In genomic region chr5:114137481-114138276, GRCm38 (mm10) we compare ENCODE assay signal across 11 mouse cellular contexts. TPM values are rescaled to one million over a fixed set of nuclear protein-coding genes. Genes with fewer than 3 reads are reported as not detected.
DNase-seq lines count a peak whose midpoint lies in the region; ATAC-seq and TF ChIP-seq lines count a peak whose summit lies in the region.
"Had no signal": no experiment of that assay in that cellular context is flagged by ENCODE, and none has a peak within 500 bp of the region (broad histone marks: within the 10 kb centered on the region; RNA-seq: fewer than 3 reads in every experiment).

No protein-coding gene starts in this region.

- H3K9me3 ChIP-seq in limb, embryonic 12.5 days: no peaks in the 10 kb centered on the region
- H3K9me3 ChIP-seq in limb, embryonic 10.5 days (replicated peaks): no peaks in the 10 kb centered on the region
- H3K9me3 ChIP-seq in neural tube, embryonic 15.5 days (replicated peaks): no peaks in the 10 kb centered on the region

- no peaks in the 10 kb centered on the region for H3K27me3 ChIP-seq in limb, embryonic 12.5 days
- no peaks in the 10 kb centered on the region for H3K27me3 ChIP-seq in limb, embryonic 10.5 days (ENCODE audit: low read depth, poor library complexity, severe bottlenecking)
- H3K27me3 ChIP-seq in neural tube, embryonic 15.5 days (replicated peaks): no peaks in the 10 kb centered on the region; the same call in 1 of the 2 replicates

- 86% methylated on average over 15 of the region's 15 CpGs for WGBS in limb, embryonic 12.5 days
- 89% methylated on average over 15 of the region's 15 CpGs for WGBS in limb, embryonic 10.5 days
- 78% methylated on average over 15 of the region's 15 CpGs for WGBS in neural tube, embryonic 15.5 days

- no peak for TF ChIP-seq CTCF in gastrocnemius, adult 2 months (IDR thresholded peaks at IDR 0.05)

- no peak overlapping the region for H3K4me3 ChIP-seq in gastrocnemius, adult 2 months
- no peak overlapping the region for H3K4me3 ChIP-seq in limb, embryonic 12.5 days (replicated peaks)
- H3K4me3 ChIP-seq in limb, embryonic 10.5 days: no peak overlapping the region
- H3K4me3 ChIP-seq in neural tube, embryonic 15.5 days (replicated peaks): no peak overlapping the region

- ATAC-seq in limb, embryonic 12.5 days (ENCODE audit: insufficient number of reproducible peaks, insufficient read depth, low FRiP score, low TSS enrichment, low read depth): no peak
- ATAC-seq in neural tube, embryonic 15.5 days (ENCODE audit: low FRiP score): no peak

- peak; percentile 39 for DNase-seq in gastrocnemius, adult 2 months
- DNase-seq in gastrocnemius, postnatal 25 days: no peak
- DNase-seq in limb, embryonic 10.5 days (ENCODE audit: low spot score): no peak
- peak; percentile 56 for DNase-seq in heart, postnatal 4 days
- no peak for DNase-seq in frontal cortex, postnatal 36 days (ENCODE audit: low spot score in 2 of 2)
- DNase-seq in layer of hippocampus, postnatal 10 days (ENCODE audit: low spot score in 2 of 2): no peak
- DNase-seq: liver; thymus, postnatal 14 days had no signal

- intact Hi-C loops in gastrocnemius, adult 2 months (cut with DNase I): no loop called here

- H3K27ac ChIP-seq in gastrocnemius, adult 2 months: peak overlapping the region; percentile 64; the same call in 1 of the 2 replicates
- H3K27ac ChIP-seq in limb, embryonic 12.5 days: peak overlapping the region; percentile 57; the same call in 1 of the 2 replicates
- H3K27ac ChIP-seq in limb, embryonic 10.5 days: no peak overlapping the region
- H3K27ac ChIP-seq in neural tube, embryonic 15.5 days (replicated peaks): peak overlapping the region; percentile 77

- no peak overlapping the region for H3K4me2 ChIP-seq in limb, embryonic 12.5 days
- no peak overlapping the region for H3K4me2 ChIP-seq in neural tube, embryonic 15.5 days

- no peak overlapping the region for H3K9ac ChIP-seq in limb, embryonic 12.5 days (replicated peaks)
- H3K9ac ChIP-seq in neural tube, embryonic 15.5 days (replicated peaks): no peak overlapping the region

- peaks cover 32% of the 10 kb centered on the region for H3K4me1 ChIP-seq in limb, embryonic 12.5 days (replicated peaks)
- peaks cover 5% of the 10 kb centered on the region for H3K4me1 ChIP-seq in limb, embryonic 10.5 days
- peaks cover 27% of the 10 kb centered on the region for H3K4me1 ChIP-seq in neural tube, embryonic 15.5 days

- peaks cover 69% of the 10 kb centered on the region for H3K36me3 ChIP-seq in limb, embryonic 12.5 days
- H3K36me3 ChIP-seq in limb, embryonic 10.5 days: peaks cover 76% of the 10 kb centered on the region
- H3K36me3 ChIP-seq in neural tube, embryonic 15.5 days: no peaks in the 10 kb centered on the region

RNA-seq across cellular contexts. Expression of gene Ung, which starts 7.5 kb away (rescaled TPM):
- total RNA-seq in gastrocnemius, adult 2 months (2021): 10 to 100 TPM in 1 of 2 experiments, 1 to 10 TPM in 1; 9.2 to 10.5 TPM
- total RNA-seq in gastrocnemius, postnatal 25 days (2021): 10 to 100 TPM; 10.5 TPM
- 61.7 and 63.0 TPM in 2 replicates for polyA plus RNA-seq in limb, embryonic 12.5 days (2016; fragmentation: Nextera tagmentation; extraction: Ambion mirVana)
- 81.3 and 91.8 TPM in 2 replicates for polyA plus RNA-seq in limb, embryonic 10.5 days (2016; fragmentation: Nextera tagmentation; extraction: Ambion mirVana)
- total RNA-seq in heart, postnatal 4 days (2021): 10 to 100 TPM; 34.0 to 40.7 TPM
- 9.2 and 20.7 TPM in 2 replicates for polyA plus RNA-seq in neural tube, embryonic 15.5 days (2015; fragmentation: Nextera tagmentation; extraction: Ambion mirVana)
- total RNA-seq in layer of hippocampus, postnatal 10 days (2021): 1 to 10 TPM; 4.3 to 5.4 TPM

RNA-seq across cellular contexts. Expression of gene Acacb, which starts 8.7 kb away (rescaled TPM):
- total RNA-seq in gastrocnemius, adult 2 months (2021): 100 to 1,000 TPM; 177 to 191 TPM
- 100 to 1,000 TPM; 120 to 133 TPM for total RNA-seq in gastrocnemius, postnatal 25 days (2021)
- polyA plus RNA-seq in limb, embryonic 12.5 days (2016; fragmentation: Nextera tagmentation; extraction: Ambion mirVana): 4.7 TPM in 2 replicates
- 4.8 and 5.8 TPM in 2 replicates for polyA plus RNA-seq in limb, embryonic 10.5 days (2016; fragmentation: Nextera tagmentation; extraction: Ambion mirVana)
- total RNA-seq in heart, postnatal 4 days (2021): 100 to 1,000 TPM; 101 to 102 TPM
- 4.7 and 5.0 TPM in 2 replicates for polyA plus RNA-seq in neural tube, embryonic 15.5 days (2015; fragmentation: Nextera tagmentation; extraction: Ambion mirVana)
- total RNA-seq in layer of hippocampus, postnatal 10 days (2021): 1 to 10 TPM; 4.9 to 5.5 TPM

RNA-seq across cellular contexts. Expression of gene Alkbh2, which starts 9.7 kb away (rescaled TPM):
- total RNA-seq in gastrocnemius, adult 2 months (2021): under 1 TPM; 0.28 to 0.61 TPM
- total RNA-seq in gastrocnemius, postnatal 25 days (2021): 1 to 10 TPM; 1.2 to 1.4 TPM
- 13.8 and 16.1 TPM in 2 replicates for polyA plus RNA-seq in limb, embryonic 12.5 days (2016; fragmentation: Nextera tagmentation; extraction: Ambion mirVana)
- polyA plus RNA-seq in limb, embryonic 10.5 days (2016; fragmentation: Nextera tagmentation; extraction: Ambion mirVana): 12.9 and 16.1 TPM in 2 replicates
- total RNA-seq in heart, postnatal 4 days (2021): 1 to 10 TPM; 4.8 to 6.4 TPM
- 6.2 and 7.8 TPM in 2 replicates for polyA plus RNA-seq in neural tube, embryonic 15.5 days (2015; fragmentation: Nextera tagmentation; extraction: Ambion mirVana)
- total RNA-seq in layer of hippocampus, postnatal 10 days (2021): 1 to 10 TPM; 4.1 to 5.5 TPM

RNA-seq across cellular contexts. Expression of gene Svop, which starts 46.3 kb away (rescaled TPM):
- total RNA-seq in gastrocnemius, adult 2 months (2021): not detected
- total RNA-seq in gastrocnemius, postnatal 25 days (2021): not detected
- 0.08 TPM in 1 of 2 replicates, not detected in the other for polyA plus RNA-seq in limb, embryonic 12.5 days (2016; fragmentation: Nextera tagmentation; extraction: Ambion mirVana)
- 0.08 TPM in 1 of 2 replicates, not detected in the other for polyA plus RNA-seq in limb, embryonic 10.5 days (2016; fragmentation: Nextera tagmentation; extraction: Ambion mirVana)
- under 1 TPM in 1 of 2 experiments, not detected in 1; 0.20 TPM for total RNA-seq in heart, postnatal 4 days (2021)
- polyA plus RNA-seq in neural tube, embryonic 15.5 days (2015; fragmentation: Nextera tagmentation; extraction: Ambion mirVana): 76.6 and 90.0 TPM in 2 replicates
- 100 to 1,000 TPM; 134 to 141 TPM for total RNA-seq in layer of hippocampus, postnatal 10 days (2021)
- total RNA-seq: megakaryocyte-erythroid progenitor cell, adult 5-6 weeks had no signal

Comparison
In these comparisons a context has a peak if more than half of its experiments do, and no peak if none do; other contexts are left out.
1. DNase-seq: peak in gastrocnemius, adult 2 months (single experiment) and heart, postnatal 4 days (single experiment); none in gastrocnemius, postnatal 25 days (single experiment), limb, embryonic 10.5 days (single experiment), frontal cortex, postnatal 36 days (0 of 2) and layer of hippocampus, postnatal 10 days (0 of 2).
2. RNA of gene Acacb, which starts 8.7 kb away (total RNA-seq): 177 to 191 TPM in gastrocnemius, adult 2 months, 120 to 133 TPM in gastrocnemius, postnatal 25 days and 101 to 102 TPM in heart, postnatal 4 days; 4.9 to 5.5 TPM in layer of hippocampus, postnatal 10 days; every median in the first group is over 10 times any median in the second.